Mouse (Mus musculus) olfactory bulb, adult 2 months (tissue): ENCODE measurements at regions not wholly inside any gene's neighbourhood (a gene's known extent, or its start where the extent isn't known, plus 50 kb on each side); places are given as distances from the start of the nearest gene placed in this dataset.
A peak's percentile ranks its signal among the peaks of the same experiment; 100 is the strongest.

Experiments
- H3K27ac ChIP-seq: fragments of 200-500 bp; 2 replicates; pipeline ENCODE4 v1.5.1; 2012; ENCODE audit warnings: low read depth, low read length; ENCODE audit not compliant: insufficient read depth
- H3K4me1 ChIP-seq: fragments of 200-500 bp; 2 replicates; pipeline ENCODE4 v1.6.1; 2012; ENCODE audit warnings: low read length; ENCODE audit not compliant: control insufficient read depth, insufficient read depth
- H3K4me3 ChIP-seq: fragments of 200-500 bp; 2 replicates; pipeline ENCODE4 v1.5.1; 2012; ENCODE audit warnings: mild to moderate bottlenecking, low read depth, low read length, moderate library complexity; ENCODE audit not compliant: insufficient read depth
- CTCF ChIP-seq: fragments of 200-500 bp; IDR thresholded peaks from 2 replicates; pipeline ENCODE4 v1.5.1; 2012; ENCODE audit warnings: low read depth, mild to moderate bottlenecking, low read length, moderate library complexity; ENCODE audit not compliant: insufficient read depth
- POLR2A ChIP-seq: fragments of 200-500 bp; IDR thresholded peaks from 2 replicates; pipeline ENCODE4 v1.6.1; 2012; ENCODE audit warnings: mild to moderate bottlenecking, low read depth, low read length, moderate library complexity; ENCODE audit not compliant: insufficient read depth
- WGBS: fragments of 180-500 bp; shearing (Covaris S2); methylation state at CpG from one replicate; pipeline ENCODE4 v1.1.7; 2018; 5-methylcytosine and 5-hydroxymethylcytosine counted together

- 87% methylated on average over 4 of the region's 4 CpGs for WGBS
- Histone ChIP-seq H3K4me3 (no peak overlapping the region), H3K27ac (no peak overlapping the region), H3K4me1 (0 out of 2 replicates have a peak, but pooled peaks cover 2% of the 10 kb centered on the region)
- TF ChIP-seq CTCF (no peak), POLR2A (no peak)
Observed at GRCm38 (mm10) chr12:12607995-12608394, 333.7 kb downstream of the Mycn start.

DNA sequence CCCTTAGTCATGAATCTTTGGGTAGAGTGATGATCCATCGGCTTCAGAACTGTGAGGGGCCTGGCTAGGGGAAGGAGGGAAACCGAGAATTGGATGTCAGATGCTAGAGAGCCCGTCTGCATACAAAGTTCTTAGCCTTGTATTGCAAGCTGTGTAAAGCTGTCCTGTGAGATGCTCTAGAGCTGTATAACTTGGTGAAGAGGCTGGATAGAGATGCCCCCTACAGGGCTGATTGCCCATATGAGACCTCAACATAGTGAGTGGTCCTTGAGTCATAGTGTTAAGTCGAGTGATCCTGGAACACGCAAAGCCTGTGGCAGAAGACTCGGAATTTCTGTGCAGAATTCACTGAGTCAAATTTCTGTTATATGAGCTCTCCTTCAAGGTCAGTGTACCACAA, 334.8 kb downstream of the Mycn start:
- 94% methylated on average over 6 of the region's 6 CpGs for WGBS
- H3K27ac ChIP-seq: no peak overlapping the region
- no peak overlapping the region for H3K4me3 ChIP-seq
- TF ChIP-seq CTCF (no peak), POLR2A (no peak)
- 0 out of 2 replicates have a peak, but pooled peaks cover 2% of the 10 kb centered on the region for H3K4me1 ChIP-seq

DNA sequence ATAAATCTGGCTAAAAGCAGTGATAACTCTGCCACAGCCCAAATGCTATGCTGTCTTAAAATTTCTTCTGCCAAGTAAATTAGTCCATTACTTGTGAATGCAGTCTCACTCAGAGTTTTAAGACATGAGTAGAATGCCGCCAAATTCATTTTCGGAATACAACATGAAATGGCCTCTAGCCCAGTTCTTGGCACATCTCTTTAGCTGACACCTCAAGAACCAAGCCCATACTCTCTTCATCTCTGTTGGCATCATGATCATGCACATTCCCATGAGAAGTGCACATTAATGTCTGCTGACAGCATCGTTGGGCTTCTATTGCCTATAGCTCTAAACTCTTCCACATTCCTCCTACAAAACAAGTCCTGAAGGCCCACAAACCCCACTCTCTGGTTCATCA, 336.2 kb downstream of the Mycn start:
- no peak overlapping the region for H3K4me3 ChIP-seq
- TF ChIP-seq CTCF (no peak), POLR2A (no peak)
- no peaks in the 10 kb centered on the region for H3K4me1 ChIP-seq
- H3K27ac ChIP-seq: no peak overlapping the region
- 93% methylated on average over 3 of the region's 3 CpGs for WGBS

- H3K4me3 ChIP-seq: no peak overlapping the region
- no peak overlapping the region for H3K27ac ChIP-seq
- WGBS: 64% methylated on average over 2 of the region's 2 CpGs
- no peaks in the 10 kb centered on the region for H3K4me1 ChIP-seq
- TF ChIP-seq CTCF (no peak), POLR2A (no peak)
Observed at GRCm38 (mm10) chr12:12601362-12601761, 339.4 kb downstream of the Fam49a start.

DNA sequence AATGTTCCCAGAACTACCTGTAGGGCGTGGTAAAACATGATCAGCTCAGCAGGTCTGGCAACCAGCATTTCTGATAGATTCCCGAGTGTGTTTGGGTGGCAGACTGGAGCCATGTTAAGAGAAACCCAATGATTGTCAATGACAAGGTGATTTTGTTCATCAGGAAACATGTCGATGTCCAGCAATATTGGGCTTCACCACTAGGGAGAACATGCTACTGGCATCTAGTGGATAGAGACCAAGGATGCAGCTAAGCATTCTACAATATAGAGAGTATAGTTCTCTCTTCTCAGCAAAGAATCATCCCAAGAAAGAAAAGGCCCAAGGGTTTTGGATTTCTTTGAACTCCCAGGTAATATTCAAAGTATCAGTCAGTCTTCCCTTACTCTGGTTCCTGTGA, 333.5 kb downstream of the Fam49a start:
- 96% methylated on average over 3 of the region's 3 CpGs for WGBS
- H3K27ac ChIP-seq: no peak overlapping the region
- no peak overlapping the region for H3K4me3 ChIP-seq
- TF ChIP-seq CTCF (no peak), POLR2A (no peak)
- peaks cover 6% of the 10 kb centered on the region; the same call in 1 of the 2 replicates for H3K4me1 ChIP-seq

GRCm38 (mm10) chr12:12594567-12594966, 332.6 kb downstream of the Fam49a start:
- Histone ChIP-seq H3K4me3 (no peak overlapping the region), H3K4me1 (peaks cover 6% of the 10 kb centered on the region; the same call in 1 of the 2 replicates), H3K27ac (no peak overlapping the region)
- 97% methylated on average over 3 of the region's 3 CpGs for WGBS
- no peak for TF ChIP-seq POLR2A
- no peak for TF ChIP-seq CTCF

DNA sequence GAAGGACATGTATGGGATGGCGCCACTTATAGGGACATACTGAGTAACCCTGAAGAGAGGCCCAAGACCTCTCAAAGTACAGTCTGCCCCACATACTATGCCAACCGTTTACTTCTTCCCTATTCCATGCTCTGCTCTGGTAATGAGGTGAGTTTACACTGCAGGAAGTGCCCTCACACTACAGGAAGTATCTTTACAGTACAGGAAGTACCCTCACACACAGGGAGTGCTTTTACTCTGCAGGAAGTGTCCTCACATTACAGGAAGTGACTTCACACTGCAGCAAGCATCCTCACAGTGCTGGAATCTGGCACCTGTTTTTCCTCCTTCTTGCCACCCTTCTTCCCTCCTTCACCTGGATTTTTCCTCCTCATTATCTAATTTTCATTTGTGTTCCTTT, 331.4 kb downstream of the Fam49a start:
- H3K4me1 ChIP-seq: peaks cover 6% of the 10 kb centered on the region; the same call in 1 of the 2 replicates
- WGBS: 96% methylated on average over 2 of the region's 2 CpGs
- no peak for TF ChIP-seq CTCF
- TF ChIP-seq POLR2A: no peak
- H3K27ac ChIP-seq: 0 out of 2 replicates have a peak overlapping the region, but pooled peaks have one; percentile 3
- H3K4me3 ChIP-seq: no peak overlapping the region

DNA sequence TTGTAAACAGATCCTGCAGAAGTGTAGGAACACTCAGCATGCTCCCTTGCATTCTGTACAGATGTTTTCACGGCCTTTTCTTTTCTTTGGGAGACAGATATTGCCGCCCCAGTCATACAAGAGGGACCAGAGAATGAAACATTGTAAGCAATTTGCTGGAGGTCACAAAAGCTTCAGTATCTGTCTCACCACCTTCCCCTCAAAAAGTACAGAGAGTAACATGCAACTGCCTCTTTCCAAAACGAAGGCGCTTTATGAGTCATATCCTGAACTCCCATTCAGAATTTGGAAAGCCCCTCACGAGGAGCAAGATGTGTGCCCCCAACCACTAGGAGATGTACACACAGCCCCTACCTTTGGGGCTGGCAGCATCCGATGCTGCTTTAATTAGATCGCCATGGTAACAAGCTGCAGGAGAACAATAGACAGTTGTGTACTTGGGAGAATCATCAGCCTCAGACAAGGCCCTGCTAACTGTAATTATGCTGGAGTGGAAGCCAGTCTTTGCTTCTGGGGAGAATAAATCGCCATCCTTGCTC, 328.9 kb downstream of the Fam49a start:
- peak overlapping the region; percentile 77 for H3K27ac ChIP-seq
- TF ChIP-seq POLR2A (no peak), CTCF (no peak)
- H3K4me1 ChIP-seq: peaks cover 6% of the 10 kb centered on the region; the same call in 1 of the 2 replicates
- 19% methylated on average over 8 of the region's 8 CpGs for WGBS
- H3K4me3 ChIP-seq: no peak overlapping the region

DNA sequence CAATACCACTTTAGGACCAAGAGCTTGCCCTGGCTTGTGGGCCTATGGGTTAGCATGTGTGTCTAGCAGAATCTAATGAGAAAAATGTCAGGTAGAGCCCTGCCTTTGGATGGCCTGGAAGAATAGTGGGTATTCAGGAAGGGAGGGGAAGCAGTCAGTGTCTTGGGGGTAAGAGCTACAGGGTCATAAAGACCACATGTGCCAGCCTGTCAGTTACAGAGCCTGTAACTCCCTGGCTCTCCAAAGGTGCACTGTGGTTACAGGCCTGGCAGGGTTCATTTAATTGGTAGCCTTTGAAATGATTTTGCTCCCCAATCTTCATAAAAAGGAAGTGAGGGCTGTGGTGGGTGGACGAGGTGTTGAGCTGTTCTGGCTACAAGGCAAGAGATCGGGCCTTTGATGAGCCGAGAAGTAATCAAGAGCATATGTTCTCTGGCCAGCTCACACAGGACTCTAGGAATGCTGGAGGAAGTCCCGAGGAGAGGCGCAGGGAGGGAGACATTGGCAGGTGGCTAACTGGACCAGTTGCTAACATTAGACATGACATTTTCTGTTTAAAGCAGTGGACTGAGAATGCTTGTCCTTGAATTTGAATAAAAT, 326.9 kb downstream of the Fam49a start:
- no peak overlapping the region for H3K27ac ChIP-seq
- TF ChIP-seq CTCF: no peak
- no peak for TF ChIP-seq POLR2A
- peaks cover 6% of the 10 kb centered on the region; the same call in 1 of the 2 replicates for H3K4me1 ChIP-seq
- WGBS: 88% methylated on average over 5 of the region's 5 CpGs
- no peak overlapping the region for H3K4me3 ChIP-seq

DNA sequence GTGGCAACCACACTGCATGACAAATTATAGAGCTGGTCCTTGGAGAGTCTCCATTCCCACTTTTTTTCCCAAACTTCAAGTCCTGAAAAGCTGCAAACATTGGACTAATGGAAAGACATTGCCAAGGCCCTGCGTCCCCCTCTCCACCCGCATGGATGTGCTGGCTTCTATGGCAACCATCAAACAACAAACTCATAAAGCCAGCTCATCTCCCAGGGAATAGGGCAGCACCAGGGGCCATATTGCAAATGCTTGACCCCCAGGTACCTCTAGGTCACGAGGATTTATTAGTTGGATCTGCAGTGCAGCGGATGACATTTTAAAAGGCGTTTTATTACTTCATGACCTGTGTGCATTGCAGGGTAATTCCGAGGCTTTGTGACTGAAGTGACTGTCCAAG, 324.5 kb downstream of the Fam49a start:
- no peak overlapping the region for H3K4me3 ChIP-seq
- no peak overlapping the region for H3K27ac ChIP-seq
- 0 out of 2 replicates have a peak, but pooled peaks cover 3% of the 10 kb centered on the region for H3K4me1 ChIP-seq
- WGBS: 96% methylated on average over 6 of the region's 6 CpGs
- TF ChIP-seq POLR2A: no peak
- no peak for TF ChIP-seq CTCF
